Mouse (Mus musculus) left cerebral cortex, postnatal 4 days (tissue): ENCODE results near the gene Adamts20. TPM values are rescaled to one million over a fixed set of nuclear protein-coding genes. Genes with fewer than 3 reads are reported as not detected.

Experiments used
- DNase-seq: peaks from one replicate; pipeline ENCODE4 v3.0.0-alpha.2; 2022
- intact Hi-C: fragments of 180-260 bp; cut with DNase I; formaldehyde crosslinking; loops from one replicate; pipeline ENCODE4 v1.15.1; 2025
- total RNA-seq, 2 experiments: library from RNA; stranded (reverse); gene quantifications; 2 replicates each; pipeline ENCODE4 v1.2.3; 2021

The Adamts20 gene
- total RNA-seq, 2 experiments from 2014 or later, result 13.3 to 16.4 TPM

DNA sequence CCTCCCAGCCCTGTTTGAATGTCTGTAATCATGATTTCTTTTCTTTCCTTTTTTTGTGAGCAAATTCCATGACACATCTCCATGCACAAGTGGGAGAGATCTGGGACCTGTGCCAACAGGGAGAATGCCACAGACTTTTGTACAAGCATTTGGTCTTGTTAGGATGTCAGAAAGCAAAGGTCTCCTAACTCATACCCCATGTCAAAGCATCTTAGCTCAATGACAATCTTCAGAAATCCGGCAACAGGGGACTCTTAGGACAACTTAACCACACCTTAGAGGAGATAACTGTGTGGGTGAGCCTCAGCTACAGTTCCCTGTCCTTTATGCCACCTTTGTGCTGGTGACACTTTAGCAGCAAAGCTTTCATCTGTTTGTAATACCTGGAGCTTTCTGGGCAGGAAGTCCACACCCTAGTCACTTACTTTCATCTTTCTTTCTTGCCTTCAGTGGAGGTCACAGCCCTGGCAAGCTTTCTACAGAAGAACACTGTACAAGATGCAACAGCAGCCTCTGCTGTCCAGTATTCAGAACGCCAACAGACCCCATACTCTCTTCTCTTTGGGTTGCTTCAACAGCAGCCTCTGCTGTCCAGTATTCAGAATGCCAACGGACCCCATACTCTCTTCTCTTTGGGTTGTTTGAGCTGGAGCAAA lies 210.2 kb downstream of the Adamts20 start:
- intact Hi-C loops, result loop anchor here (5.0 kb wide), 1 partner anchor 658 kb away; the partner anchor contains the start of gene Prickle1
- DNase-seq, result peak; percentile 31

DNA sequence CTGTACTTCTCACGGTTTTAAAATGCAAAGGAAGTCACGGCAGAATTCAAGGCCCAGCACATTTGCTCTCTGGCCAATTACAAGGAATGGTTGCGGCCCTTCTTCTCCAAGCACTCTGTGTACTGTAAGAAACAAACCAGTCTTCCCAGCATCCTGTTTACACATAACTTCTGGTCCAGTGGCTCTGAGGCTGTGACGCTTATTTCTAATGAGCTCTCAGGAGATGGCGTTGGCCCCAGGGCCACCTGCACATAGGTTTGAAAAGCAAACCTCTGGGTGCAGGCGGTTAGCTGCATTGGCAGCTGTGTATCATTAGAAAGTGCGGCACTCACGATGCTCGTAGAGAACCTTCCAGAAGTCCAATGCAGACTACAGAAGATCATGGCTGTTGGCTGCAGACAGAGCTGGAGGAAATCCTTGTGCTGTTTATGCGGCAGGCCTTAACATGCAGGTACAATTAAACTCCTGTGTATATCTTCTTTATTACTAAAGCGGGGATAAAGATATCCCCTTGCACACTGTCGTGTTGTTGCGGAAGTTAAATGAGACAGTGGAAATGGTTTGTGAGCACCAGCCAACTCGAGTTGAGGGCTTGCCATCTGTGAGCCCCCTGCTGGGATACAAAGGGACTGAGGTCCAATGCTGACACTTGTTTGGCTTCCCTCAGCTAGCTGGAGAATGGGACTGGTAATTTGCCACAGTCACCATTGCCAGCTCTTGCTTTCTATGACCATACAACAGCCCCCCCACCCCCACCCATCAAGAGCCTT lies 210.9 kb downstream of the Adamts20 start:
- intact Hi-C loops, result loop anchor here (5.0 kb wide), 1 partner anchor 657 kb away; the partner anchor contains the start of gene Prickle1
- DNase-seq, result peak; percentile 93

DNA sequence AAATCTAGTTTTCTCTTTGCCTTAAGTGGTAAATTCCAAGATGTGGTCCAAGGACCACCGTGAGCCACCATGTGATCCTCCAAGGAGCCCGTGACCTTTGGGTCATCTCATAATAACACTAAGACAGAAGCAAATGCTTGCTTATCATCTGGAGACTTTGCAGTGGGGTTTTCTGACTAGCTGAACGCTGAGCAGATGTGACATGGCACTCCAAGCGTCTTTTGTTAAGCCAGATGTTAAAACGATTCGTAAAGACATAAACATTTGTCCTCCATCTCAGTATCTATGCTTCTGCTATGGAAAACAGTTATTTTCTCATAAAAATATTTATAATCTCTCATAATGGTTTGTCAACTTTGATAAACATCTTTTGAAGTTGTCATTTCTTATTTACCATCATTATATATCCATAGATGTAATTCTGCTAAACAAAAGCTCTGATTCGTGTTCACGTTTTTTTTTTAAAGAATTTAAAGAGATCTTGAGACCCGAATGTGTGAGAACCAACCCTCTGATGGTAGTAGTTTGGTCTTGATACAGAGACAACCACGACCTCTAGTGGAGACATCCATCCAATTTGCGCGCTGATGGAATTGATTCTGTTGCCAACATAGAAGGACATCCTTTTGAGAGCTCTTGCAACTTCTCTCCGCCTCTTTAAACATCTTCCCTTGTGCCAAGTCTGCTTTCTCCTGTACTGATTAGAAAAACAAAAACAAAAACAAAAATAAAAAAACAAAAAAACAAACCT lies 212.1 kb downstream of the Adamts20 start:
- DNase-seq, result peak; percentile 48
- intact Hi-C loops, result loop anchor here (5.0 kb wide), 1 partner anchor 656 kb away; the partner anchor contains the start of gene Prickle1

DNA sequence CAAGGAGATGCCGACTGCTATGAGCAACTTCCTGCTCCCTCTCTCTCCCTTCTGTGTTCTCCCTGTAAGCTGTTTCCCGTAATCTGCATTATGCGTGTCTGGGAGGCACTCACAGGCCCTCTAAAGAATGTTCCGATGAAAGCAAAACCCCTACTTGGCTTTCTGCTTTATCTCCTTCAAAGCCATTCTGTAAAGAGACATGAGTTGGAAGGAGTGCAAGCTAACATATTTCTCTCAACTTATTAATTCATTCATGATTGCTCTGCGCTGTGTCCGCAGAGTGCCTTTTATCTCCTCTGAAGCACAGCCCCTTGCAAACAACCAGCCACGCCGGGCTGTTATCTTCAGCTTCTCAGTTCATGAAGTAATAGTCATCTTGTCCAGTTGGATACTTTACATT lies 215.5 kb downstream of the Adamts20 start:
- no peak for DNase-seq
- intact Hi-C loops, result loop anchor here (5.0 kb wide), 1 partner anchor 652 kb away; the partner anchor contains the start of gene Prickle1

DNA sequence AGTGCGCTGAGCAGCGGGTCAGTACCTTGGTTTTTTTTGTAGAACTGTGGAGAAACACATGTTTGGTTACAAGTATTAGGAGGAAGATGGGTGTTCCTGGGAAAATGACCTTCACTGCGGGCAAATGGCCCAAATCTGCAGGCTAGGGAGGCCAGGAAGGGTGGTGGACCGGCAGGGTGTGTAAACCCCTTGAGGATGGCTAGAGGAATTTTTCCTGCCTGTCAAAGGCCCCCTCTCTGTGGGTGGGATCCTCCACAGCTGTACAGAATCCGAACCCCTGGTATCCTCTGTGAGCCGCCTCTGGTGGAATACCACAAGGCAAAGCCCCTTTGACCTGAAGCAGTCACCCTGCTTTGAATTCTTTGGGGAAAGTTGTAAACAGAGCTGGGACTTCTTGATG lies 216.8 kb downstream of the Adamts20 start:
- intact Hi-C loops, result no loop called here
- DNase-seq, result no peak

DNA sequence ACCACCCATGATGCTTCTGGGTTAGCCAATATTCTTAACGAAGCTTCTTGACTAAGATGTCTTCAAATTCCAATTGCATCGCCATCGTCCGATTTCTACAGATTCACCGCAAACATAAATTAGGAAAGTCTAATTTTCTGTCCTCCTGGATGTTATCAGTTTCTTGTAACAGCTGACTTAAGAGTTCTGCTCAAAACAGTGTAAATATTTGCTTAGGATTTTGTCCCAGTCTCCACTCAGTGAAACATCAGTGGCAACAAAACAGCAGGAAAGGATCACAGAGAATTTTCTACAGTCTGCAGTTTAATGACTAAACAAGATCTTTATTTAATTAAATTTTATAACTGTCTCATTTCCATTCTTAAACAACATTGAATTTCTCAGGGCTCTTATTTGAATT lies 218.5 kb downstream of the Adamts20 start:
- DNase-seq, result no peak
- intact Hi-C loops, result no loop called here

DNA sequence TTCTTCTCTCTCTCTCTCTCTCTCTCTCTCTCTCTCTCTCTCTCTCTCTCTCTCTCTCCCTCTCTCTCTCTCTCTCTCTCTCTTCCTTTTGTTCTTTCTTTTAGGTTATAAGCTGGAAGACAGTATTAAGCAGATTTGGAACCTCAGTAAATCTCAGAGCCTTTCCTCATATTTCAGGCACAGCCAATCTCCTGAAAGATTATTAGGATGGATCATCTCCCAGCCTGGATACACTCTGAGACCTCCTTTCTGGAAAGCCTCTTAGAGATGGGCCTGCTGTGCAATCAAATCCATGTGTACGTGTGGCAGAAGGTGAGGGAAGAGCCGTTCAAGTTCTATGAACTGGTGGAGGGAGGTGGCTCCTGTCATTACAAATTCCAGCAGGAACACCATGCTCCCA lies 220.9 kb downstream of the Adamts20 start:
- no peak for DNase-seq
- intact Hi-C loops, result no loop called here

DNA sequence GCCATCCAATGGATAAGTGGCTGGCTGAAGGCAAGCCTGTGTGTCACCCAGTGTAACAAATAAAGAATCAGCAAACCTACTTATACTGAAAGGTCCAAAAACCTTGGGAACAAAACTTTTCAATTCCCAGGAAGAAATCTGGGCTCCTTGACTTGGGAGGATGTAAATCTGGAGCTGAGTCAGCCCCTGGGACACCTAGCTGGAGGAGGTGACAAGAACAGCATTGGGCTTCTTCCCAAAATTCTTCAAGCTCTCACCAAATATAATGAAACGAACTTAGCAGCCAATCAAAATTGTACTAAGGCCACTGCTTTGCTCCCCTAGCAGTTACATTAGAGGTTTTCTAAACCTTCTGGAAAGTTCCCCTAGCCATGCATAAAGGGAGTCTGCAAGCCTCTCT lies 223.1 kb downstream of the Adamts20 start:
- intact Hi-C loops, result no loop called here
- DNase-seq, result no peak

DNA sequence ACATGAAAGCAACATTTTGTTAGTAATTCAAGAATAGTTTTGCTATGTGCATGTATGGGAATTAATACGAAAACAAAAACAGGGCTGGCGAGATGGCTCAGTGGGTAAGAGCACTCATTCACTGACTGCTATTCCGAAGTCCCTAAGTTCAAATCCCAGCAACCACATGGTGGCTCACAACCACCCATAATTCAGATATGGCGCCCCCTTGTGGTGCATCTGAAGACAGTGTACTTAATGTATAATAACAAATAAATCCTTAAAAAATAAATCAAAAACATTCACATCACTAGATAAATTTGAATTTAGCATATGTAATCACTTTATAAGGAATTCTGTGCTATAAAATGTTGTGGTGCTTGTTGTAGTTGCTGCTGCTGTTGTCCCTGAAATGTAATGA lies 225.6 kb downstream of the Adamts20 start:
- no peak for DNase-seq
- intact Hi-C loops, result no loop called here

DNA sequence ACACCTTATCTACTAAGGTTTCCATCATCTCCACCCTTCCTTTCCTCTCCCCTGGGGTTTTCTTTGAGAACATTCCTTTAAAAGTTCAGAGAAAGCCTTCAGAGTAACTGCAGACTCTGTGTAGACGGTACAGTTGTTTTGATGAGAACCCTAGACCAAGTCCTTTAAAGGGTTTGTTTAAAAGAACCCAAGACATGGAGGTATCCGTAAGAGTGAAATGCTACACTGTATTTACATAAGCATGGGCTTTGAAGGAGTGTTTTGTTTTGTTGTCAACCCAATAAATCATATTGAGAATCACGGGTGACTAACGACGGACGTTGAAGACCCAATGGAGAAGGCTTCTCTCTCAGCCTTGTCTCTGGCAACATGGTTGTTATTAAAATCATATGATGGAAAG lies 226.1 kb downstream of the Adamts20 start:
- intact Hi-C loops, result no loop called here
- DNase-seq, result no peak

DNA sequence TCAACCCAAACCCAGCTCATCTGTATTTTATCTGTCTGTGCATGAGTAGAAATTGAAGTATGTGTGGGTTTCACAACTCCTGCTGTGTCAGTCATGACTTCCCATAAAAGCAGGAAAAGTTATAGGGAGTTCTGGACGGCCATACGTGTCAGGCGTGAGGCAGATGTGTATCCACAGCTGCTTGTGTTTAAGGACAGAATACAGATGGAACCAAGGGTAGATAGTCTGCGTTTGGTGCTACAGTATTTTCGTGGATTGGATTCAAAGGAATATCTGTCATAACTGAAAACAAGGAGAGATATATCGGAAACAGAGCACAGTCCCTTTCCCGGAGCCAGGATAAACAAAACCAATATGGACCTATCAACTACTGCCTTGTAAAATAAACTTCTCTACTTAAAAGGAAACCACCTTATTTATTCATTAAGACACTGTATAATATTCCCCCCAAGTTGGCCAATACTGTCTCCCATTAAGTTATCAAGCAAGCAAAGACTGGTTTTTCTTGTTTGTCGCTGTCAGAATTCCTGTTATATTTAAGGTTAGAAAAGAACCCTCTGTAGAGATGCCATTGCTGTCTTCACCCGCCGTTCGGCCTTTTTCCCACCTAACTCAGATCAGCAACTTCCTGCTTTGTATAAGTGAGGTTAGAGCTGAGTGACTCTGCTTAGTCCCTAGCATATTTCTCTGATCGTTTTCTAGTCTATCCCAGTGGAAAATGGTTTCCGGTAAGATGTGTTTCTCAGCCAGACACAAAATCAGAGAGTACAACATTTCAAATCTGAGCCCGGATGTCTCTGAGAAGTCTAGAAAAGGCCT lies 227.0 kb downstream of the Adamts20 start:
- intact Hi-C loops, result no loop called here
- DNase-seq, result no peak

DNA sequence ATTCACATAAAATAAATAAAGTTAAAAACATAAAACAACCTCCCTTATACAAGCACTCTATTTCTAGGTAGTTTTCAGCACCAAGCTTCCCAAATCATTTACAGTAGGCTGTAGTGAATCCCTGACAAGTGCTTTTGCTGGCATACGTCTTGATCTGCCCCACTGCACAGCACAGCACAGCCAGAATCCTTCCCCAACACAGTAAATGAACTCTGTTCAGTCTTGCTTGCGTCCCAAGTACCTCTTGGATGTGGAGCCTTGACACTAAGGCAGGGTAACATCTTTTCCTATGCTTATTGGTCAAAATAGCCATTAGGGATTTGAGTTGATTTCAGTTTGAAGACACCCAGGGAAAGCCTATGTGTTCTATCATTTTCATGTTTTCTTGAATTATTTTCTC lies 228.5 kb downstream of the Adamts20 start:
- intact Hi-C loops, result no loop called here
- peak; percentile 51 for DNase-seq

DNA sequence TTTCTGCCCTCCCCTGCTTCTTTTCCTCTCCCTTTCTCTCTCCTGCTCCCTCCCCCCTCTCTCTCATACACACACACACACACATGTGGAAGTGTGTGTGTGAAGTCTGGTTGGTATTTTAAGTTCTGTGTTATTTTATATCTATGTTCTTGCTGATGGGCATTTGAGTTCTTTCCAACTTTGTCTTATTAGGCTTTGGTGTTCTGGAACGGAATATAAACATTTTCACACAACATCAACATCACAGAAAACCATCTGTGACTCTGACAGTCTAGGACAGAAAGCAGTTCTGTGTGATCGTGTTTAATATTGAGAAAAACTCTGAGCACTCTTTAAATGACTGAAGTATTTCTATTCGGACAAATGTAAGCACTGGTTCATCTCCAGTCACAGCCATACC lies 229.1 kb downstream of the Adamts20 start:
- intact Hi-C loops, result no loop called here

DNA sequence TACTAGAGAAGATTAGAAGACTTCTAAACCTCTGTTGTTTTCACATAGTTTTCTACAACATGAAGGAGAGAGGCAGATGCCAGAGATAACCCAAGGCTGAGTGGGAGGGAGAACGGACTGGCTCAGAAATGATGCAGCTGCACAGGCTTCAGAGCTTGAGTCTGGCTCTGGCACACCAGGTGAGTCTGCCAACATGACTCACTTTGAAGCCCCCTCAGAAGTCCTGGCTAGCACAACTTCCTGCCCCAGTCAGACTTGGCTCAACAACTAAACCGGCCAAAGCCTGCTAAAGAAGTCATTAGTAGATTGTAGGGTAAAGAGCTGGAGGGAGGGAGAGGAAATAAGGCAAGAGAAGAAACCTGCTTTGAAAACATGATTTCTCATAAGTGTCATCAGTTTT lies 230.0 kb downstream of the Adamts20 start:
- intact Hi-C loops, result no loop called here
- no peak for DNase-seq

More for the DNA sequence above, 229.1 kb downstream of the Adamts20 start:
- no peak for DNase-seq

DNA sequence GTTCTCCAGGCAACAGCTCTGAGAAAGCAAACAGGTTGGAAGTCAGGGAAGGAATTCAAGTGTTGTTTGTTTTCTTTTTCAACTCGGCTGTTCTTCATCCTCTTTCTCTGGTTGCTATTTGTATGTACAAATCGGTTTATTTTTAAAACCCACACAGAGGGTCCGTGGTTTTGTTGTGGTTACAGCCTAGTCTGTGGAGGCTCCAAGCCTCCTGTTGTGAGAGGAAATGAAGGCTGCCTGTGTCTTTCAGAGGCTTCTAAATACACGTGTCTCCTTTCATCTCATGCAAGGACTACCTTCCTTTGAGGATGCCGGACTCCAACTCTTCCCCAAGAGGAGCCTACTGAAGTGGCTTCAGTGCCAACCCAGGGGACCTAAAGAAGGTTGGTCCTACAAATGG lies 234.0 kb downstream of the Adamts20 start:
- intact Hi-C loops, result no loop called here
- DNase-seq, result no peak

DNA sequence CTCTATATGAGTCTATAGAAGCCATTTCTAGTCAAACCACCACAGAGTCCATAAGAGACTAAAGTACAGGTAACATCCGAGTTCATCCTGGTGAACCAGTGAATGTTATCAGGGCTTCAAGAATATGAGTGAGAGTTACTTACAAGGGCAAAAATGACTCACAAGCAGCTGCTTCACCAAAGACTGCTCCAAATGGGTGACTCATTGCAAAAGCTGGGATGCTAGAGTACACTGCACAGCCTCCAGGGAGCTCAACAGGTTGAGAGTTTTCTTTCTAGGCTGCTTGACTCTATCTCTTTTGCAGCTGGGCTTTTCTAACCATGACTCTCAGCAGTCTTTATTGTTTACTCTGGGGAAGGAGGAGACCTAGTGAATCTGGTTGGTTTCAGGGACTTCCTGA lies 237.8 kb downstream of the Adamts20 start:
- no peak for DNase-seq

DNA sequence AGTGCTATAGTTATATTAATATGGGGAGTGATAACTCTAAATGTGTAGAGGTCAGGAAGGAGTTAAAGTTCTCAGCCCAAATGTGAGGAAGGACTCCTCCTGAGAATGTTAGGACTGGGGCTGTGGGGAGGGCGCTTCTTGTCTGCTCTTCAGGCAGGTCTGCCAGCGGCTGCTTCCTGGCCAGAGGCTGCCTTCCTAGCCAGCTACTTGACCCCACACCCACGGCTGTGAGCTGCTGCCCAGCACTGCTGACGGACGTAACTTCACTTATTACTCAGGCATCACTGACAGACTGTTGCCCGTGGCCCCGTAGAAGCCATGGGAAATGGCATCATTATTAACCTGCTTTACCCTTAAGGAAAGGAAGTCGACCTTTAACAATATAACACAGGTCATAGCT lies 242.1 kb downstream of the Adamts20 start:
- intact Hi-C loops, result no loop called here
- no peak for DNase-seq

More for the DNA sequence above, 237.8 kb downstream of the Adamts20 start:
- intact Hi-C loops, result no loop called here

DNA sequence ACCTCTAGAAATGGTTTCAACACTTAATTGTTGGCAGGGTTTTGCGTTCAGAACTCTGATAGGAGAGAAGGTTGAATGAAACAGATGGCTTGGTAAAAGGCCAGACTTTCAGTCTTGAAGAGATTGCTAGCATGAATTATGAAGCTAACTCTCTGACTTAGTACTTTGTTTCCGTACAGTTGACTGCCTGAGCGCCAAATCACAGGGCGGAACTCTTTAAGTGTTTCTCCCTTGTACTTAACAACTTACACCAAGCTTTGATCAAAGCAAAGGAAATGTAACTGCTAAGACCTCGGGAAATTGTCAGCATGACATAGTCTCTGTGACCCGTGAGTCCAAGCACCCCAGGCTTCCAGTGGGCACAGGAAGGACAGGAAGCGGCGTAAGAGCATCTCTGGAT lies 244.5 kb downstream of the Adamts20 start:
- intact Hi-C loops, result no loop called here
- DNase-seq, result no peak
